Mouse (Mus musculus) liver, embryonic 11.5 days (tissue): ENCODE results near the gene Zdhhc3. TPM values are rescaled to one million over a fixed set of nuclear protein-coding genes. Genes with fewer than 3 reads are reported as not detected.

Experiments used
- ATAC-seq: fragments of 200-750 bp; cut with Nextera tagmentation; replicated peaks from 2 replicates; pipeline ENCODE4 v1.8.0; 2017; ENCODE audit warnings: moderate number of reproducible peaks, mild to moderate bottlenecking, moderate TSS enrichment, moderate library complexity; ENCODE audit not compliant: low FRiP score
- DNase-seq: peaks from one replicate; pipeline ENCODE4 v3.0.0-alpha.2; 2017; ENCODE audit warnings: low spot score
- H3K27ac ChIP-seq: fragments of 300-500 bp; sonication (generic); 2 replicates; pipeline ENCODE4 v1.5.1; 2014; ENCODE audit warnings: mild to moderate bottlenecking, low read depth, low read length, control low read depth
- H3K27me3 ChIP-seq: fragments of 300-500 bp; sonication (generic); replicated peaks from 2 replicates; pipeline ENCODE4 v1.6.1; 2014; ENCODE audit warnings: low read length, mixed read lengths; ENCODE audit not compliant: control insufficient read depth, insufficient read depth
- H3K36me3 ChIP-seq: fragments of 300-500 bp; sonication (generic); 2 replicates; pipeline ENCODE4 v1.6.1; 2014; ENCODE audit warnings: mild to moderate bottlenecking, low read length, moderate library complexity, mixed read lengths; ENCODE audit not compliant: control insufficient read depth, insufficient read depth
- H3K4me1 ChIP-seq: fragments of 300-500 bp; sonication (generic); replicated peaks from 2 replicates; pipeline ENCODE4 v1.6.1; 2014; ENCODE audit warnings: low read length, mixed read lengths; ENCODE audit not compliant: control insufficient read depth, insufficient read depth
- H3K4me2 ChIP-seq: fragments of 300-500 bp; sonication (generic); 2 replicates; pipeline ENCODE4 v1.6.1; 2014; ENCODE audit warnings: mild to moderate bottlenecking, control low read depth, moderate library complexity
- H3K4me3 ChIP-seq: fragments of 300-500 bp; sonication (generic); 2 replicates; pipeline ENCODE4 v1.5.1; 2014; ENCODE audit warnings: low read depth, low read length, control low read depth
- H3K9ac ChIP-seq: fragments of 300-500 bp; sonication (generic); 2 replicates; pipeline ENCODE4 v1.6.1; 2014; ENCODE audit warnings: low read depth, low read length, control low read depth
- H3K9me3 ChIP-seq: fragments of 300-500 bp; sonication (generic); 2 replicates; pipeline ENCODE4 v1.6.1; 2016; ENCODE audit warnings: low read length, inconsistent platforms, mixed read lengths; ENCODE audit not compliant: control insufficient read depth
- WGBS: fragments of 180-500 bp; shearing (Covaris S2); extraction: QIAGEN DNeasy Blood & Tissue Kit; methylation state at CpG from one replicate; pipeline ENCODE4 v1.1.7; 2014; 5-methylcytosine and 5-hydroxymethylcytosine counted together
- polyA plus RNA-seq: library from polyadenylated mRNA; unstranded; fragments of >200 nt; fragmentation: Nextera tagmentation; extraction: Ambion mirVana; gene quantifications from 2 replicates; pipeline ENCODE4 v1.2.1, GENCODE M21; 2014

Gene Zdhhc3
- polyA plus RNA-seq, 1 experiment from 2014 or later: 54.8 TPM

DNA sequence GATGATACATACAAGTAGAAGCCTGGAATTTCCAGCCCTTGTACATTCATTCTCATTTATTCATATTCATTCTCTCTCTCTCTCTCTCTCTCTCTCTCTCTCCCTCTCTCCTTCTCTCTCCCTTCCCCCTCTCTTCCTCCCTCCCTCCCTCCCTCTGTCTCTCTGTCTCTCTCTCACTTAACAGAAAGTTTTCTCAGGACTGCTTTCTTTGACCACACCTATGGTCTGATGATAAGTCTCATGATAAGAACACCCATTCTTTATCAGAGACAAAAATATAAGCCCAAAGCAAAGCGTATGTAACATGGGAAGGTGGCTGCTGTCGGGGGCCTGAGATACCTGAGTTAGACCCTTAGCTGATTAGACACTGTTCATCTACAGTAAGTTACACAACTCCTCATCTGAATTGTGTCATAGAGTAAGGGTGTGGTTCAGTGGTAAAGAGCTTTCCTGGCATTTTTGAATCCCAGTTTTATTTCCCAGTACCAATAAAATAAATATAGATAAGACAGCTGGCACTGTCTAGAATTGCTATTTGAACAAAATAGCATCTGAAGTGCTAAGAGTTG, 11.5 kb upstream of the Zdhhc3 start:
- Histone ChIP-seq H3K36me3 (peaks cover 40% of the 10 kb centered on the region), H3K27me3 (no peaks in the 10 kb centered on the region), H3K4me1 (peaks cover 13% of the 10 kb centered on the region), H3K9ac (no peak overlapping the region), H3K9me3 (no peaks in the 10 kb centered on the region), H3K4me3 (no peak overlapping the region), H3K4me2 (peak overlapping the region; percentile 31), H3K27ac (peak overlapping the region; percentile 45; the same call in 1 of the 2 replicates)
- DNase-seq: no peak
- ATAC-seq: peak; percentile 67
- WGBS: 59% methylated on average over 2 of the region's 2 CpGs

DNA sequence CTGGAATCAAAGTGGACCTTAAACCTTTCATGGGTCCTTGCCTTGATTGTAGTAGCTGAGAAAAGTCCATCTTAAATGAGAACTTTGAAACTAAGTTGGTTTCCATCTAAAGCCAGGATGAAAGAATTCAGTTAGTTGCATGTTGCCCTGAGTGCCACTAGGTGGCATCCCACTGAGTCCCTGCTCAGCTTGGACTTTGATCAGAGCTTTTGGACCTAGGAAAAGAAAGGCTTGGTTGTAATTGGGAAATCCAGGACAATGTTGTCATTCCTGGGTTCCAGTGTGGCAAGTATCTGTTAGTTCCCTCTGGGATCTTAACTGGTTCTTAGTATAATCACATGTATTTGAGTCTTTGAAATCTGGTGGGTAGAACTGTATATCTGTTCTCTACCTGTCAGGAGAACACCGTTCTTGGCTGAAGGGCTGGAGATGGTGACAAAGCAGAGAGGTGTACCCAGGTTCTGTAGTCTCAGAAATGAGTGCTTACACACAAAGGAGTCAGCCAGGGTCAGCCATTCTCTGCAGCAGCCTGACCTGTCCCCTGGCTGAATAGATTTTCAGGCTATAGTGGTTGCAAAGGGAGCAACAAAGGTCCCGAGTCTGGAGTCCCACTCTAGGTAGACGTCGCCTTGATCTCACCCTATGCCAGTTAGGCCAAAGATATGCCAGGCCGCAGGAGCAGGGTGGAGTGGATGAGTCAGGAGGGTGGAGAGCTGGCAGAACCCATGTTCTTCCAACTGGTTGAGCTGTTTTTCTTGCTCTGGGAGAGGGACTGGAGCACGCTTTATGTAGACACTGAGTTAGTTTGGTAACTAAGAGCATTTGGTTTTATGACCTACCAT, 10.8 kb upstream of the Zdhhc3 start:
- ATAC-seq (peak; percentile 37; the same call in 1 of the 2 replicates), DNase-seq (no peak)
- no peak overlapping the region for H3K9ac ChIP-seq
- peak overlapping the region; percentile 45 for H3K27ac ChIP-seq
- 85% methylated on average over 6 of the region's 6 CpGs for WGBS
- H3K4me3 ChIP-seq: no peak overlapping the region
- H3K4me2 ChIP-seq: peak overlapping the region; percentile 31
- no peaks in the 10 kb centered on the region for H3K27me3 ChIP-seq
- peaks cover 13% of the 10 kb centered on the region for H3K4me1 ChIP-seq
- H3K36me3 ChIP-seq: peaks cover 47% of the 10 kb centered on the region
- no peaks in the 10 kb centered on the region for H3K9me3 ChIP-seq

DNA sequence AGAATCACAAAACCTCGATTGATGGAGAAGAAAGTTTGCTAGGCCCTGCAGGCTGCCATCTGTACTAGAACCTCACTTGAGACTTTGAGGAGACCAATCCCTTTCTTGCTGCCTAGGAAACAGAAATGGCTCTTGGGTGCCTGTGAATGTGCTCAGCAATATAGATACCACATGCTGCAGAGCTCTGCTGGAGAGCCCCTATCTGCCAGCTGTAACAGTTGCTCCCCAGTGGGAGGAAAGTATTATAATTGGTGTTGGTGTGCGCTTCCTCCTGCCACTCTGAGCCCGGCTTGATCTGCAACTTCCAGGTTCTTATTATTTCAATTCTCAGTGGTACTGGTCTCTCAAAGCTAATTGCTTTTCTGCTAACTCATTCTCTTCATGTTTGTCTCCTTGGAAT, 10.0 kb upstream of the Zdhhc3 start:
- ATAC-seq (no peak), DNase-seq (no peak)
- H3K4me1 ChIP-seq: peaks cover 13% of the 10 kb centered on the region
- H3K27ac ChIP-seq: no peak overlapping the region
- no peak overlapping the region for H3K4me3 ChIP-seq
- no peak overlapping the region for H3K9ac ChIP-seq
- 85% methylated on average over 3 of the region's 3 CpGs for WGBS
- H3K36me3 ChIP-seq: peaks cover 45% of the 10 kb centered on the region
- no peak overlapping the region for H3K4me2 ChIP-seq
- H3K9me3 ChIP-seq: no peaks in the 10 kb centered on the region
- H3K27me3 ChIP-seq: no peaks in the 10 kb centered on the region

DNA sequence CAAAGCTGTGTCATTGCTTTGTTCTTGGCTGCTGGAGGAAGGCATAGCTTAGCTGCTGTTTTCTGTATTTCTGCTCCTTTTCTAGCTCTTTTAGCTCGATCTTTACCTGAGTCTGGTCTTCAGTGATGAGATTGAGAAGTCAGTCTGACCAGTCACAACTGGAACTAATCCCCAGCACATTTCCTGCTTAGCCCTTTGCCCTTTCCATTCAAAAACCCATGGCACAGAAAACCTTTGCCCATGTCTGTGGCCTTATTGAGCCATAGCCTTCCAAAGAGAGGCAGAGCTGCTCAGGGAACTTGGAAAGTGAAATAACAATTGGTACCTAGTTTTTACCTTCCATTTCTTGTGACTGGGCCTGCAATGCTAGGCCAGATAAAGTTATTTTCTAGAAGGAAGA, 2.6 kb upstream of the Zdhhc3 start:
- peaks cover 21% of the 10 kb centered on the region for H3K36me3 ChIP-seq

DNA sequence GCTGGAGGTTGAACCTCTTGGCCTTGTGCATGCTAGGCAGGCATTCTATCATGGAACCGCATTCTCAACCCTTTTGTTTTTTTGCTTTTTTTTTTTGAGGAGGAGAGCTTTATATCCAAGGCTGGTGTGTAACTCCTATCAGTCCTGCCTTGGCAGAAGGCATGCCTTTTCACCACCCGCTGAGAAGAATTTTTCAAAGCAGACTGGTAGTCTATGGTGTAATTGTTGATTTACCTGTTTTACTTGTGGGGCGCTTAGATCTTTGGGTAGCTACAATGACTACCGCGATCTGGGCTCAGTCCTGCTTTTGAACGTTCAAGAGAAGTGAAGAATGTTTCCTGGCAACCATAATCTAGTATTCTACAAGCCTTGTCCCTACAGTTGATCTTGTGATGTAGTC, 926 bp upstream of the Zdhhc3 start:
- no peak for ATAC-seq
- 60% methylated on average over 6 of the region's 6 CpGs for WGBS
- Histone ChIP-seq H3K9me3 (no peaks in the 10 kb centered on the region), H3K36me3 (peaks cover 11% of the 10 kb centered on the region), H3K4me1 (peaks cover 15% of the 10 kb centered on the region), H3K9ac (peak overlapping the region; percentile 72), H3K4me2 (peak overlapping the region; percentile 89), H3K27me3 (no peaks in the 10 kb centered on the region), H3K27ac (no peak overlapping the region), H3K4me3 (peak overlapping the region; percentile 78)
- no peak for DNase-seq

More for the DNA sequence above, 2.6 kb upstream of the Zdhhc3 start:
- Histone ChIP-seq H3K4me3 (no peak overlapping the region), H3K9ac (no peak overlapping the region), H3K4me2 (no peak overlapping the region), H3K9me3 (no peaks in the 10 kb centered on the region), H3K4me1 (peaks cover 15% of the 10 kb centered on the region), H3K27me3 (no peaks in the 10 kb centered on the region), H3K27ac (no peak overlapping the region)
- WGBS: 87% methylated on average over 1 of the region's 1 CpGs
- no peak for DNase-seq
- ATAC-seq: no peak

DNA sequence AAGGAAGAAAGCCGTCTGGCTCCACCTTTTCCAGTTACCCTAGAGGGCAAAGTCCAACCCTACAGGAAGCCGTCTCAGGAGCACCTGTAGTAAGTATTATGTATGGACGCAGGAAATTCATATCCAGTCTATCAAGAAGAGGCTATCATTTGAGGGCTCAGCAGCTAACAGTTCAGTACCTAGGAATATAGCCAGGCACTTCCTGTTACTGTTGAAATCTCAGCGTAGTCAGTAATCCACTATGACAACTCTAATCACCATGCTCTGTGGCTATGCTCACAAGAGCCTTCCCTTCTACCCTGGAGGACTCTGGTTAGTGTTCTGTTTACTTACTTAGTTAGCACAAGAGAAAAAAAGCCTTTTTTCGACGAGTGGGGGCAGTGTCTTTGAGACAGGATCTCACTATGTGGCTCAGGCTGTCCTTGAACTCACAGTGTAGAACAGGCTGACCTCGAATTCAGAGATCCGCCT, 1.2 kb downstream of the Zdhhc3 start:
- DNase-seq (no peak), ATAC-seq (no peak)
- Histone ChIP-seq H3K9me3 (no peaks in the 10 kb centered on the region), H3K4me2 (peak overlapping the region; percentile 89), H3K4me1 (peaks cover 15% of the 10 kb centered on the region), H3K36me3 (peaks cover 7% of the 10 kb centered on the region), H3K27me3 (no peaks in the 10 kb centered on the region), H3K9ac (peak overlapping the region; percentile 72), H3K27ac (no peak overlapping the region), H3K4me3 (peak overlapping the region; percentile 78)
- WGBS: 44% methylated on average over 8 of the region's 8 CpGs

DNA sequence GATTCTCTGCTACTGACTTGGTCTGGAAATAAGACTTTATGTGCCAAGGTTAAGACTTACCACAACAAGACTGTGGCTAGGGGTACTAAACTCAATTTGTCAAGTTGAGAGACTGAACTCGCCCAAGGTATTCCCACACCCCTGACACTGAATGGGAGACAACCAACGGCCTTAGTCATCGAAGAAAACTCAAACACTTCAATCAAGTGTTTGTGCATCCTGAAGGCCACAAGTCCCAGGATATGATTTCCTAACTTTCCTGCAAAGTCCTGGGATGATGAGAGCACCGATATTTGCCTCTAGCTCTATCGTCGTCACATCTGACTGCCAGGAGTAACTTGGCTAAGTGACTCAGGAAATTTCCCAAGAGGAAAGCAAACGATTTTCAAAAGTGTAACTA, 3.8 kb downstream of the Zdhhc3 start:
- Histone ChIP-seq H3K4me2 (no peak overlapping the region), H3K9ac (no peak overlapping the region), H3K36me3 (no peaks in the 10 kb centered on the region), H3K4me1 (peaks cover 15% of the 10 kb centered on the region), H3K27me3 (no peaks in the 10 kb centered on the region), H3K27ac (no peak overlapping the region), H3K4me3 (no peak overlapping the region), H3K9me3 (no peaks in the 10 kb centered on the region)
- DNase-seq (no peak), ATAC-seq (no peak)
- WGBS: 89% methylated on average over 7 of the region's 7 CpGs

DNA sequence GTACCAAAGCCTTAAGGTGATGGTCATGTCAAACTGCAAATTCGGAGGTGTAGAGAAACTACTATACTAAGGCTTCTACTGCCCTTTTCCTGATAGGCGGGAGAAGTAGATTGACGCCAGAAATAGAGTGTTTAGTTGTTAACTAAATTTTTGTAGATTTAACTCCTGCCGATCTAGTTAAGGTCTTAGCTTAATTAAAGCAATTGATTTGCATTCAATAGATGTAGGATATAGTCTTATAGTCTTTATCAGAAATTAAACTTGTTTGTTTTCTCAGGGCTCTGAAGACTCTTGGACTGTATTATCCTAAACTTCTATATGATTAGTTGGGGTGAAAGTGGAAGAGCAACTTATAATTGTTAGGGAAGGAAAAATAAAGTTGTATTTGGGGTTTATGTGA, 5.8 kb downstream of the Zdhhc3 start:
- Histone ChIP-seq H3K9me3 (no peaks in the 10 kb centered on the region), H3K9ac (no peak overlapping the region), H3K4me2 (no peak overlapping the region), H3K27ac (no peak overlapping the region), H3K27me3 (no peaks in the 10 kb centered on the region), H3K4me1 (peaks cover 11% of the 10 kb centered on the region), H3K36me3 (no peaks in the 10 kb centered on the region), H3K4me3 (no peak overlapping the region)
- ATAC-seq (peak; percentile 62; the same call in 1 of the 2 replicates), DNase-seq (no peak)
- 92% methylated on average over 4 of the region's 4 CpGs for WGBS
